Mouse (Mus musculus) urinary bladder, postnatal 25 days (tissue): ENCODE results near the gene Rnf126.
"Not testable (repeated sequence)": the region's sequence is repeated elsewhere in the genome, so short reads cannot be mapped to it uniquely, and the experiment has no call there.

Experiments used
- DNase-seq: peaks from one replicate; pipeline ENCODE4 v3.0.0; 2022; ENCODE audit warnings: low spot score

Gene Rnf126

GRCm38 (mm10) chr10:79765228-79765745 is 1.5 kb downstream of the Rnf126 start:
- DNase-seq: no peak

- no peak for DNase-seq
Observed at GRCm38 (mm10) chr10:79764234-79764633, 2.5 kb downstream of the Rnf126 start.

GRCm38 (mm10) chr10:79762875-79763274 is 3.9 kb downstream of the Rnf126 start:
- no peak for DNase-seq

GRCm38 (mm10) chr10:79760603-79761143 is 6.1 kb downstream of the Rnf126 start:
- no peak for DNase-seq

- DNase-seq: not testable (repeated sequence)
Observed at GRCm38 (mm10) chr10:79759675-79760074, 7.1 kb downstream of the Rnf126 start.

- no peak for DNase-seq
Observed at GRCm38 (mm10) chr10:79756660-79757059, 10.1 kb downstream of the Rnf126 start.

GRCm38 (mm10) chr10:79755854-79756253 is 10.9 kb downstream of the Rnf126 start:
- DNase-seq: no peak

GRCm38 (mm10) chr10:79754856-79755516 is 11.8 kb downstream of the Rnf126 start, which contains the start of gene Fgf22:
Fgf22 (plus strand) TSS chr10:79755076.
- no peak for DNase-seq

- DNase-seq: no peak
Observed at GRCm38 (mm10) chr10:79748496-79748895, 18.3 kb downstream of the Rnf126 start.

GRCm38 (mm10) chr10:79746774-79747151 is 20.0 kb downstream of the Rnf126 start:
- DNase-seq: no peak

GRCm38 (mm10) chr10:79745898-79746773 is 20.6 kb downstream of the Rnf126 start, which contains the start of gene Polrmt:
Polrmt (minus strand) TSS chr10:79746581.
- peak; percentile 84 for DNase-seq

GRCm38 (mm10) chr10:79745411-79745810 is 21.3 kb downstream of the Rnf126 start:
- DNase-seq: no peak

- no peak for DNase-seq
Observed at GRCm38 (mm10) chr10:79743650-79744365, 22.9 kb downstream of the Rnf126 start.

- no peak for DNase-seq
Observed at GRCm38 (mm10) chr10:79743161-79743560, 23.6 kb downstream of the Rnf126 start.

- DNase-seq: no peak
Observed at GRCm38 (mm10) chr10:79740863-79741262, 25.9 kb downstream of the Rnf126 start.

- no peak for DNase-seq
Observed at GRCm38 (mm10) chr10:79739234-79739633, 27.5 kb downstream of the Rnf126 start.

GRCm38 (mm10) chr10:79738259-79738658 is 28.5 kb downstream of the Rnf126 start:
- no peak for DNase-seq

- no peak for DNase-seq
Observed at GRCm38 (mm10) chr10:79736706-79737105, 30.0 kb downstream of the Rnf126 start.

GRCm38 (mm10) chr10:79735361-79735760 is 31.4 kb downstream of the Rnf126 start:
- DNase-seq: no peak

- no peak for DNase-seq
Observed at GRCm38 (mm10) chr10:79733847-79734246, 32.9 kb downstream of the Rnf126 start.

- no peak for DNase-seq
Observed at GRCm38 (mm10) chr10:79732500-79732899, 34.3 kb downstream of the Rnf126 start.
